Mouse (Mus musculus) ES-Bruce4 (cell line): Measurements from ENCODE around the gene Ldlrap1. TPM values are rescaled to one million over a fixed set of nuclear protein-coding genes. Genes with fewer than 3 reads are reported as not detected.

ENCODE experiments used
- H3K27ac ChIP-seq: 2 replicates; pipeline ENCODE4 v1.5.1; 2012; ENCODE audit warnings: low read length, inconsistent platforms; ENCODE audit not compliant: insufficient read depth
- H3K27me3 ChIP-seq: 2 replicates; pipeline ENCODE4 v1.6.1; 2012; ENCODE audit warnings: mild to moderate bottlenecking, low read length, inconsistent platforms; ENCODE audit not compliant: control insufficient read depth, poor library complexity, insufficient read depth, severe bottlenecking
- H3K36me3 ChIP-seq: 2 replicates; pipeline ENCODE4 v1.6.1; 2012; ENCODE audit warnings: inconsistent platforms, mild to moderate bottlenecking, low read length, moderate library complexity; ENCODE audit not compliant: control insufficient read depth, poor library complexity, insufficient read depth, severe bottlenecking
- H3K4me1 ChIP-seq: one replicate; pipeline ENCODE4 v1.8.1; 2011; ENCODE audit warnings: low read length; ENCODE audit not compliant: control insufficient read depth, insufficient read depth
- H3K4me3 ChIP-seq: 2 replicates; pipeline ENCODE4 v1.5.1; 2011; ENCODE audit warnings: low read depth, mild to moderate bottlenecking, low read length
- H3K9ac ChIP-seq: 2 replicates; pipeline ENCODE4 v1.6.1; 2012; ENCODE audit warnings: low read depth, mild to moderate bottlenecking, inconsistent platforms; ENCODE audit not compliant: poor library complexity, severe bottlenecking
- H3K9me3 ChIP-seq: replicated peaks from 2 replicates; pipeline ENCODE4 v1.6.1; 2012; ENCODE audit warnings: mild to moderate bottlenecking, low read length, inconsistent platforms; ENCODE audit not compliant: control insufficient read depth, poor library complexity, insufficient read depth, severe bottlenecking
- CTCF ChIP-seq: IDR thresholded peaks from one replicate; pipeline ENCODE4 v1.8.1; 2011; ENCODE audit warnings: low read depth, low read length
- EP300 ChIP-seq: IDR thresholded peaks from 2 replicates; pipeline ENCODE4 v1.6.1; 2011; ENCODE audit warnings: low read depth, low read length; ENCODE audit not compliant: insufficient read depth
- POLR2A ChIP-seq: IDR thresholded peaks from one replicate; pipeline ENCODE4 v1.8.1; 2011; ENCODE audit warnings: low read length; ENCODE audit not compliant: insufficient read depth
- polyA plus RNA-seq: library from polyadenylated mRNA; stranded (reverse); fragments of >200 nt; gene quantifications from 2 replicates; pipeline ENCODE4 v1.2.4, GENCODE M21; 2011; ENCODE audit warnings: low read depth; ENCODE audit not compliant: missing spikeins, insufficient read depth, insufficient read length

Gene Ldlrap1
- polyA plus RNA-seq, 1 experiment, result 18.9 TPM

- Histone ChIP-seq H3K27ac (no peak overlapping the region), H3K9ac (no peak overlapping the region), H3K4me1 (no peaks in the 10 kb centered on the region), H3K9me3 (no peaks in the 10 kb centered on the region), H3K4me3 (no peak overlapping the region), H3K27me3 (no peaks in the 10 kb centered on the region), H3K36me3 (peaks cover 17% of the 10 kb centered on the region)
- TF ChIP-seq POLR2A, result no peak
- no peak for TF ChIP-seq EP300
Observed at GRCm38 (mm10) chr4:134800693-134801092, 32.9 kb upstream of the Ldlrap1 start.

- Histone ChIP-seq H3K4me1 (no peaks in the 10 kb centered on the region), H3K9me3 (no peaks in the 10 kb centered on the region), H3K27ac (no peak overlapping the region), H3K4me3 (no peak overlapping the region), H3K9ac (no peak overlapping the region), H3K27me3 (no peaks in the 10 kb centered on the region), H3K36me3 (peaks cover 15% of the 10 kb centered on the region)
- TF ChIP-seq POLR2A, result no peak
- TF ChIP-seq CTCF, result no peak
- no peak for TF ChIP-seq EP300
Observed at GRCm38 (mm10) chr4:134800098-134800497, 32.3 kb upstream of the Ldlrap1 start.

GRCm38 (mm10) chr4:134799272-134799671 lies 31.4 kb upstream of the Ldlrap1 start:
- TF ChIP-seq EP300 (no peak), CTCF (peak; percentile 94)

GRCm38 (mm10) chr4:134798861-134799260 lies 31.0 kb upstream of the Ldlrap1 start:
- peaks cover 8% of the 10 kb centered on the region for H3K36me3 ChIP-seq
- no peaks in the 10 kb centered on the region for H3K4me1 ChIP-seq
- H3K9ac ChIP-seq, result no peak overlapping the region
- H3K4me3 ChIP-seq, result no peak overlapping the region
- TF ChIP-seq POLR2A, result no peak
- no peak for TF ChIP-seq CTCF
- no peak for TF ChIP-seq EP300
- no peaks in the 10 kb centered on the region for H3K27me3 ChIP-seq
- no peaks in the 10 kb centered on the region for H3K9me3 ChIP-seq
- H3K27ac ChIP-seq, result no peak overlapping the region

More at GRCm38 (mm10) chr4:134799272-134799671, 31.4 kb upstream of the Ldlrap1 start:
- Histone ChIP-seq H3K9ac (no peak overlapping the region), H3K36me3 (peaks cover 12% of the 10 kb centered on the region), H3K4me3 (no peak overlapping the region), H3K27ac (no peak overlapping the region), H3K9me3 (no peaks in the 10 kb centered on the region), H3K27me3 (no peaks in the 10 kb centered on the region), H3K4me1 (no peaks in the 10 kb centered on the region)

- TF ChIP-seq POLR2A (no peak), CTCF (no peak), EP300 (no peak)
- H3K4me3 ChIP-seq, result no peak overlapping the region
- H3K27me3 ChIP-seq, result no peaks in the 10 kb centered on the region
- H3K9ac ChIP-seq, result no peak overlapping the region
- no peaks in the 10 kb centered on the region; the same call in 1 of the 2 replicates for H3K36me3 ChIP-seq
- no peak overlapping the region for H3K27ac ChIP-seq
- H3K9me3 ChIP-seq, result no peaks in the 10 kb centered on the region
- H3K4me1 ChIP-seq, result no peaks in the 10 kb centered on the region
Observed at GRCm38 (mm10) chr4:134797621-134798020, 29.8 kb upstream of the Ldlrap1 start.

GRCm38 (mm10) chr4:134796581-134797361 lies 28.9 kb upstream of the Ldlrap1 start:
- Histone ChIP-seq H3K4me1 (no peaks in the 10 kb centered on the region), H3K27me3 (no peaks in the 10 kb centered on the region), H3K9ac (no peak overlapping the region), H3K27ac (no peak overlapping the region), H3K9me3 (no peaks in the 10 kb centered on the region), H3K36me3 (no peaks in the 10 kb centered on the region; the same call in 1 of the 2 replicates), H3K4me3 (no peak overlapping the region)
- TF ChIP-seq POLR2A (no peak), EP300 (no peak), CTCF (no peak)
